8 mouse cellular contexts compared by ENCODE assay signal in the genomic region with DNA sequence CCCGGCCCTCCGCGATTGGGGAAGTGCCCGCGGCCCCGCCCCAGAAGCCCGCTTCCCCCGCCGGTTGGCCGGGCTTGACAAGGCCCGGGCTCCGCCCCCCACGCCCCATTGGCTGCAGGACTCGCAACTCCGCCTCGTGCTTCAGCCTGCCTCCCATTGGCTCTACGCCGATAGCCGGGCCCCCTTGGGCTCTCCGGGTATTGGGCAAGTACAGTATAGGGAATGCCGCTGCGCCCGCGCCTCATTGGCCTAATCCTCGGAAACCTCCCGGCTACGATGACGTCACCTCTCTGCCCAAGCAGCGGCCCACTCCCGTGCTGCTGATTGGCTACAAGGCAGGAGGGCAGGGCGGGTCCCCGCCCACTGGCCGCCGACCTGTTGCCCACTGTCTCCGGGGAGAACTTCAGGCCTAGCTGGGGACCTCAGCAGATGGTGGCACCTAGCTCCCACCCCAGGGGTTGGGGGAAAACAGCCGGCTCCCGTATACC. TPM values are rescaled to one million over a fixed set of nuclear protein-coding genes. Genes with fewer than 3 reads are reported as not detected.
DNase-seq lines count a peak whose midpoint lies in the region; ATAC-seq and TF ChIP-seq lines count a peak whose summit lies in the region.

No protein-coding gene starts in this region.

- peaks cover 40% of the 10 kb centered on the region for H3K36me3 ChIP-seq in E14TG2a.4 (ENCODE audit: insufficient read depth, low read length)
- H3K36me3 ChIP-seq in forebrain, embryonic 12.5 days (replicated peaks): peaks cover 29% of the 10 kb centered on the region
- peaks cover 33% of the 10 kb centered on the region for H3K36me3 ChIP-seq in heart, postnatal 0 days (replicated peaks; ENCODE audit: control insufficient read depth, insufficient read depth, low read length)
- peaks cover 30% of the 10 kb centered on the region for H3K36me3 ChIP-seq in liver, embryonic 16.5 days (ENCODE audit: control insufficient read depth, insufficient read depth)
- H3K36me3 ChIP-seq in neural tube, embryonic 13.5 days: peaks cover 50% of the 10 kb centered on the region
- peaks cover 1% of the 10 kb centered on the region; the same call in 1 of the 2 replicates for H3K36me3 ChIP-seq in testis, adult 2 months (ENCODE audit: control insufficient read depth, insufficient read depth, low read length)

- no peak for TF ChIP-seq CTCF in E14TG2a.4 (conservative IDR thresholded peaks at IDR 0.05; ENCODE audit: low read length)
- TF ChIP-seq CTCF in heart, postnatal 0 days (IDR thresholded peaks at IDR 0.05; ENCODE audit: low read depth): no peak
- no peak for TF ChIP-seq CTCF in testis, adult 2 months (IDR thresholded peaks at IDR 0.05; ENCODE audit: control insufficient read depth, insufficient read depth, insufficient replicate concordance, low read depth, low read length)

- H3K4me1 ChIP-seq in E14TG2a.4 (replicated peaks; ENCODE audit: low read depth, low read length): peaks cover 20% of the 10 kb centered on the region
- peaks cover 24% of the 10 kb centered on the region for H3K4me1 ChIP-seq in forebrain, embryonic 12.5 days
- H3K4me1 ChIP-seq in heart, postnatal 0 days (ENCODE audit: control insufficient read depth, insufficient read depth): 0 out of 2 replicates have a peak, but pooled peaks cover 9% of the 10 kb centered on the region
- peaks cover 42% of the 10 kb centered on the region for H3K4me1 ChIP-seq in liver, embryonic 16.5 days (ENCODE audit: control insufficient read depth, low read depth, low read length)
- peaks cover 35% of the 10 kb centered on the region for H3K4me1 ChIP-seq in neural tube, embryonic 13.5 days (replicated peaks)
- peaks cover 7% of the 10 kb centered on the region for H3K4me1 ChIP-seq in testis, adult 2 months (ENCODE audit: control insufficient read depth, insufficient read depth, low read length)

- peaks cover 3% of the 10 kb centered on the region; the same call in 1 of the 2 replicates for H3K27me3 ChIP-seq in E14TG2a.4 (ENCODE audit: insufficient read depth, low read length)
- H3K27me3 ChIP-seq in forebrain, embryonic 12.5 days: no peaks in the 10 kb centered on the region
- H3K27me3 ChIP-seq in heart, postnatal 0 days (ENCODE audit: control insufficient read depth, insufficient read depth, low read length): no peaks in the 10 kb centered on the region
- no peaks in the 10 kb centered on the region for H3K27me3 ChIP-seq in liver, embryonic 16.5 days (ENCODE audit: control insufficient read depth, insufficient read depth, low read depth, low read length)
- no peaks in the 10 kb centered on the region for H3K27me3 ChIP-seq in neural tube, embryonic 13.5 days
- no peaks in the 10 kb centered on the region for H3K27me3 ChIP-seq in testis, adult 2 months (ENCODE audit: control insufficient read depth, insufficient read depth, low read length)

- peak overlapping the region; percentile 44; the same call in 1 of the 2 replicates for H3K9ac ChIP-seq in forebrain, embryonic 12.5 days
- H3K9ac ChIP-seq in heart, postnatal 0 days (replicated peaks; ENCODE audit: low read depth, low read length): peak overlapping the region; percentile 65
- peak overlapping the region; percentile 77 for H3K9ac ChIP-seq in liver, embryonic 16.5 days (ENCODE audit: low read depth, low read length)
- peak overlapping the region; percentile 67 for H3K9ac ChIP-seq in neural tube, embryonic 13.5 days

- TF ChIP-seq POLR2A in testis, adult 2 months (IDR thresholded peaks at IDR 0.05; ENCODE audit: control insufficient read depth, low read depth, low read length): peak; percentile 80

- peak; percentile 99 for DNase-seq in c-Kit-positive CD71-positive TER-119-positive erythroid progenitor cells, embryonic 14.5 days (ENCODE audit: low spot score)
- DNase-seq in heart, postnatal 0 days (ENCODE audit: low spot score): peak; percentile 100
- peak; percentile 100 for DNase-seq in kidney, postnatal 4 days

- peak; percentile 100 for ATAC-seq in forebrain, embryonic 12.5 days (ENCODE audit: low FRiP score)
- ATAC-seq in heart, postnatal 0 days (ENCODE audit: insufficient read depth, low read depth): peak; percentile 99
- ATAC-seq in liver, embryonic 16.5 days (ENCODE audit: low read depth): peak; percentile 98
- ATAC-seq in neural tube, embryonic 13.5 days (ENCODE audit: low read depth): peak; percentile 100

- TF ChIP-seq EP300 in heart, postnatal 0 days (IDR thresholded peaks at IDR 0.05; ENCODE audit: low read depth): peak; percentile 83

- no peaks in the 10 kb centered on the region for H3K9me3 ChIP-seq in E14TG2a.4 (ENCODE audit: low read length)
- no peaks in the 10 kb centered on the region for H3K9me3 ChIP-seq in forebrain, embryonic 12.5 days
- H3K9me3 ChIP-seq in heart, postnatal 0 days (replicated peaks; ENCODE audit: control insufficient read depth, low read length): no peaks in the 10 kb centered on the region
- no peaks in the 10 kb centered on the region for H3K9me3 ChIP-seq in liver, embryonic 16.5 days (replicated peaks; ENCODE audit: control insufficient read depth, low read length)
- no peaks in the 10 kb centered on the region for H3K9me3 ChIP-seq in neural tube, embryonic 13.5 days

- H3K4me2 ChIP-seq in forebrain, embryonic 12.5 days: peak overlapping the region; percentile 75
- peak overlapping the region; percentile 95 for H3K4me2 ChIP-seq in heart, postnatal 0 days (ENCODE audit: low read depth, low read length)
- peak overlapping the region; percentile 73 for H3K4me2 ChIP-seq in liver, embryonic 16.5 days (ENCODE audit: low read depth, low read length)
- H3K4me2 ChIP-seq in neural tube, embryonic 13.5 days: peak overlapping the region; percentile 76

- H3K4me3 ChIP-seq in E14TG2a.4 (replicated peaks; ENCODE audit: low read length): peak overlapping the region; percentile 92
- H3K4me3 ChIP-seq in forebrain, embryonic 12.5 days (replicated peaks): peak overlapping the region; percentile 69
- H3K4me3 ChIP-seq in heart, postnatal 0 days (ENCODE audit: low read depth, low read length): peak overlapping the region; percentile 89
- peak overlapping the region; percentile 91 for H3K4me3 ChIP-seq in liver, embryonic 16.5 days (ENCODE audit: low read depth, low read length)
- H3K4me3 ChIP-seq in neural tube, embryonic 13.5 days: peak overlapping the region; percentile 91
- peak overlapping the region; percentile 98 for H3K4me3 ChIP-seq in testis, adult 2 months (ENCODE audit: control insufficient read depth, low read depth, low read length)

- WGBS in forebrain, embryonic 12.5 days: 1% methylated on average over 35 of the region's 37 CpGs
- WGBS in heart, postnatal 0 days: under 1% methylated on average over 37 of the region's 37 CpGs
- under 1% methylated on average over 31 of the region's 37 CpGs for WGBS in liver, embryonic 16.5 days (ENCODE audit: insufficient replicate concordance)
- under 1% methylated on average over 37 of the region's 37 CpGs for WGBS in neural tube, embryonic 13.5 days

- H3K27ac ChIP-seq in forebrain, embryonic 12.5 days: peak overlapping the region; percentile 8; the same call in 1 of the 2 replicates
- peak overlapping the region; percentile 79 for H3K27ac ChIP-seq in heart, postnatal 0 days (ENCODE audit: low read depth)
- H3K27ac ChIP-seq in liver, embryonic 16.5 days (ENCODE audit: low read length): peak overlapping the region; percentile 90
- peak overlapping the region; percentile 70 for H3K27ac ChIP-seq in neural tube, embryonic 13.5 days (replicated peaks)
- peak overlapping the region; percentile 78 for H3K27ac ChIP-seq in testis, adult 2 months (ENCODE audit: control insufficient read depth, insufficient read depth, low read depth, low read length)

RNA-seq across cellular contexts. Expression of a gene that starts 0.3 kb away (rescaled TPM):
- polyA plus RNA-seq in forebrain, embryonic 12.5 days (2016; fragmentation: Nextera tagmentation; extraction: Ambion mirVana): 23.8 and 26.8 TPM in 2 replicates
- total RNA-seq in heart, postnatal 0 days (2014; rRNA removed; ENCODE audit: low replicate concordance): 5.0 and 7.7 TPM in 2 replicates
- 3.6 and 4.9 TPM in 2 replicates for polyA plus RNA-seq in heart, postnatal 0 days (2015; fragmentation: Nextera tagmentation; extraction: Ambion mirVana)
- 51.6 and 53.8 TPM in 2 replicates for polyA plus RNA-seq in liver, embryonic 16.5 days (2015; fragmentation: Nextera tagmentation; extraction: Ambion mirVana)
- 23.8 and 27.4 TPM in 2 replicates for polyA plus RNA-seq in neural tube, embryonic 13.5 days (2015; fragmentation: Nextera tagmentation; extraction: Ambion mirVana)
- polyA plus RNA-seq in testis, adult 2 months (2012; rRNA removed): 29.6 and 31.4 TPM in 2 replicates

RNA-seq across cellular contexts. Expression of a gene that starts 15.0 kb away (rescaled TPM):
- 136 and 139 TPM in 2 replicates for polyA plus RNA-seq in forebrain, embryonic 12.5 days (2016; fragmentation: Nextera tagmentation; extraction: Ambion mirVana)
- total RNA-seq in heart, postnatal 0 days (2014; rRNA removed; ENCODE audit: low replicate concordance): 10.3 and 16.8 TPM in 2 replicates
- polyA plus RNA-seq in heart, postnatal 0 days (2015; fragmentation: Nextera tagmentation; extraction: Ambion mirVana): 86.6 and 92.1 TPM in 2 replicates
- 35.6 and 47.6 TPM in 2 replicates for polyA plus RNA-seq in liver, embryonic 16.5 days (2015; fragmentation: Nextera tagmentation; extraction: Ambion mirVana)
- polyA plus RNA-seq in neural tube, embryonic 13.5 days (2015; fragmentation: Nextera tagmentation; extraction: Ambion mirVana): 101 and 112 TPM in 2 replicates
- polyA plus RNA-seq in testis, adult 2 months (2012; rRNA removed): 18.4 and 24.2 TPM in 2 replicates

RNA-seq across cellular contexts. Expression of a gene that starts 41.3 kb away (rescaled TPM):
- polyA plus RNA-seq in forebrain, embryonic 12.5 days (2016; fragmentation: Nextera tagmentation; extraction: Ambion mirVana): 0.52 and 0.87 TPM in 2 replicates
- 0.38 and 3.1 TPM in 2 replicates for total RNA-seq in heart, postnatal 0 days (2014; rRNA removed; ENCODE audit: low replicate concordance)
- polyA plus RNA-seq in heart, postnatal 0 days (2015; fragmentation: Nextera tagmentation; extraction: Ambion mirVana): 0.32 and 0.36 TPM in 2 replicates
- polyA plus RNA-seq in liver, embryonic 16.5 days (2015; fragmentation: Nextera tagmentation; extraction: Ambion mirVana): 2.3 and 2.9 TPM in 2 replicates
- polyA plus RNA-seq in neural tube, embryonic 13.5 days (2015; fragmentation: Nextera tagmentation; extraction: Ambion mirVana): 0.88 and 1.1 TPM in 2 replicates
- 0.75 and 0.77 TPM in 2 replicates for polyA plus RNA-seq in testis, adult 2 months (2012; rRNA removed)

Comparison
In these comparisons a context has a peak if more than half of its experiments do, and no peak if none do; other contexts are left out.
1. Peak in every context shown above with its lines: DNase-seq, ATAC-seq, H3K4me3 ChIP-seq and H3K27ac ChIP-seq.
2. H3K27ac ChIP-seq: peak in every context shown above with its lines; median percentile 90 in liver, embryonic 16.5 days; 79 in heart, postnatal 0 days; 78 in testis, adult 2 months; 70 in neural tube, embryonic 13.5 days; 8 in forebrain, embryonic 12.5 days.